Mouse (Mus musculus) heart, embryonic 10.5 days (tissue): ENCODE measurements around the gene Mtif3. TPM values are rescaled to one million over a fixed set of nuclear protein-coding genes. Genes with fewer than 3 reads are reported as not detected.

ENCODE experiments used
- DNase-seq: peaks from one replicate; pipeline ENCODE4 v3.0.0-alpha.2; 2017; ENCODE audit warnings: low spot score
- H3K27ac ChIP-seq: fragments of 300-500 bp; sonication (generic); 2 replicates; pipeline ENCODE4 v1.5.1; 2016; ENCODE audit warnings: mild to moderate bottlenecking
- H3K27me3 ChIP-seq: fragments of 300-500 bp; sonication (generic); 2 replicates; pipeline ENCODE4 v1.6.1; 2016; ENCODE audit warnings: mild to moderate bottlenecking; ENCODE audit not compliant: poor library complexity, insufficient read depth, severe bottlenecking
- H3K36me3 ChIP-seq: fragments of 300-500 bp; sonication (generic); 2 replicates; pipeline ENCODE4 v1.6.1; 2016; ENCODE audit warnings: mild to moderate bottlenecking, moderate library complexity
- H3K4me1 ChIP-seq: fragments of 300-500 bp; sonication (generic); 2 replicates; pipeline ENCODE4 v1.6.1; 2016; ENCODE audit warnings: mild to moderate bottlenecking
- H3K4me3 ChIP-seq: fragments of 300-500 bp; sonication (generic); 2 replicates; pipeline ENCODE4 v1.5.1; 2016; ENCODE audit warnings: mild to moderate bottlenecking, moderate library complexity
- H3K9me3 ChIP-seq: fragments of 300-500 bp; sonication (generic); 2 replicates; pipeline ENCODE4 v1.6.1; 2016; ENCODE audit warnings: mild to moderate bottlenecking, moderate library complexity
- WGBS: fragments of 180-500 bp; shearing (Covaris S2); methylation state at CpG from one replicate; pipeline ENCODE4 v1.1.7; 2016; 5-methylcytosine and 5-hydroxymethylcytosine counted together
- polyA plus RNA-seq: library from polyadenylated mRNA; unstranded; fragments of >200 nt; fragmentation: Nextera tagmentation; extraction: Ambion mirVana; gene quantifications from 2 replicates; pipeline ENCODE4 v1.2.1, GENCODE M21; 2016

Gene Mtif3
- polyA plus RNA-seq = 20.6 and 22.2 TPM in 2 replicates

- WGBS = 2% methylated on average over 46 of the region's 46 CpGs
- peak; percentile 94 for DNase-seq
- H3K27ac ChIP-seq = peak within 1 kb of the TSS; percentile 92
- no peaks in the 10 kb centered on the region for H3K9me3 ChIP-seq
- no peaks in the 10 kb centered on the region for H3K27me3 ChIP-seq
- H3K4me3 ChIP-seq = peak within 1 kb of the TSS; percentile 92
- peaks cover 6% of the 10 kb centered on the region for H3K4me1 ChIP-seq
- peaks cover 19% of the 10 kb centered on the region for H3K36me3 ChIP-seq
Measured at GRCm38 (mm10) chr5:146963118-146963936, at the start of gene Mtif3. Gene Mtif3, minus strand, starts transcription at chr5:146963800.

GRCm38 (mm10) chr5:147011333-147011732 is 47.7 kb upstream of the Mtif3 start:
- H3K4me1 ChIP-seq = no peaks in the 10 kb centered on the region
- H3K36me3 ChIP-seq = no peaks in the 10 kb centered on the region; the same call in 1 of the 2 replicates
- no peak overlapping the region for H3K4me3 ChIP-seq
- no peaks in the 10 kb centered on the region for H3K9me3 ChIP-seq
- DNase-seq = no peak
- 83% methylated on average over 10 of the region's 10 CpGs for WGBS
- H3K27ac ChIP-seq = no peak overlapping the region
- H3K27me3 ChIP-seq = 0 out of 2 replicates have a peak, but pooled peaks cover 3% of the 10 kb centered on the region

GRCm38 (mm10) chr5:147003303-147003702 is 39.7 kb upstream of the Mtif3 start:
- 41% methylated on average over 1 of the region's 1 CpGs for WGBS

GRCm38 (mm10) chr5:147001312-147001711 is 37.7 kb upstream of the Mtif3 start:
- Histone ChIP-seq H3K27ac (no peak overlapping the region), H3K4me1 (no peaks in the 10 kb centered on the region), H3K27me3 (no peaks in the 10 kb centered on the region), H3K4me3 (no peak overlapping the region), H3K9me3 (peaks cover 7% of the 10 kb centered on the region; the same call in 1 of the 2 replicates), H3K36me3 (no peaks in the 10 kb centered on the region)
- WGBS = 83% methylated on average over 4 of the region's 4 CpGs
- DNase-seq = no peak

More at GRCm38 (mm10) chr5:147003303-147003702, 39.7 kb upstream of the Mtif3 start:
- no peak for DNase-seq
- Histone ChIP-seq H3K9me3 (peaks cover 7% of the 10 kb centered on the region; the same call in 1 of the 2 replicates), H3K36me3 (no peaks in the 10 kb centered on the region), H3K4me1 (no peaks in the 10 kb centered on the region), H3K4me3 (no peak overlapping the region), H3K27ac (no peak overlapping the region), H3K27me3 (no peaks in the 10 kb centered on the region)

GRCm38 (mm10) chr5:146998802-146999201 is 35.2 kb upstream of the Mtif3 start:
- Histone ChIP-seq H3K36me3 (no peaks in the 10 kb centered on the region), H3K27ac (no peak overlapping the region), H3K27me3 (no peaks in the 10 kb centered on the region), H3K4me3 (no peak overlapping the region), H3K9me3 (0 out of 2 replicates have a peak, but pooled peaks cover 4% of the 10 kb centered on the region), H3K4me1 (no peaks in the 10 kb centered on the region)
- DNase-seq = no peak
- WGBS = 88% methylated on average over 12 of the region's 12 CpGs

GRCm38 (mm10) chr5:146996812-146997211 is 33.2 kb upstream of the Mtif3 start:
- 86% methylated on average over 7 of the region's 7 CpGs for WGBS

GRCm38 (mm10) chr5:146994973-146995372 is 31.4 kb upstream of the Mtif3 start:
- Histone ChIP-seq H3K4me3 (no peak overlapping the region), H3K9me3 (no peaks in the 10 kb centered on the region), H3K27me3 (no peaks in the 10 kb centered on the region), H3K4me1 (no peaks in the 10 kb centered on the region), H3K36me3 (no peaks in the 10 kb centered on the region), H3K27ac (no peak overlapping the region)
- 51% methylated on average over 6 of the region's 6 CpGs for WGBS
- DNase-seq = no peak

More at GRCm38 (mm10) chr5:146996812-146997211, 33.2 kb upstream of the Mtif3 start:
- H3K27ac ChIP-seq = no peak overlapping the region
- DNase-seq = no peak
- H3K27me3 ChIP-seq = no peaks in the 10 kb centered on the region
- H3K36me3 ChIP-seq = no peaks in the 10 kb centered on the region
- no peak overlapping the region for H3K4me3 ChIP-seq
- H3K9me3 ChIP-seq = no peaks in the 10 kb centered on the region
- no peaks in the 10 kb centered on the region for H3K4me1 ChIP-seq

- H3K9me3 ChIP-seq = no peaks in the 10 kb centered on the region
- 0 out of 2 replicates have a peak, but pooled peaks cover 5% of the 10 kb centered on the region for H3K4me1 ChIP-seq
- 70% methylated on average over 8 of the region's 8 CpGs for WGBS
- H3K36me3 ChIP-seq = no peaks in the 10 kb centered on the region
- DNase-seq = no peak
- no peak overlapping the region for H3K4me3 ChIP-seq
- H3K27me3 ChIP-seq = no peaks in the 10 kb centered on the region
- H3K27ac ChIP-seq = no peak overlapping the region
Measured at GRCm38 (mm10) chr5:146993509-146993908, 29.9 kb upstream of the Mtif3 start.

- peaks cover 13% of the 10 kb centered on the region for H3K4me1 ChIP-seq
- peaks cover 20% of the 10 kb centered on the region for H3K27me3 ChIP-seq
- no peaks in the 10 kb centered on the region for H3K36me3 ChIP-seq
- no peak for DNase-seq
- H3K9me3 ChIP-seq = no peaks in the 10 kb centered on the region
- no peak overlapping the region for H3K27ac ChIP-seq
- H3K4me3 ChIP-seq = no peak overlapping the region
- 40% methylated on average over 5 of the region's 5 CpGs for WGBS
Measured at GRCm38 (mm10) chr5:146989051-146989450, 25.5 kb upstream of the Mtif3 start.

- Histone ChIP-seq H3K27ac (no peak overlapping the region), H3K27me3 (peaks cover 32% of the 10 kb centered on the region), H3K4me3 (no peak overlapping the region), H3K4me1 (peaks cover 13% of the 10 kb centered on the region), H3K9me3 (no peaks in the 10 kb centered on the region), H3K36me3 (no peaks in the 10 kb centered on the region)
- WGBS = 88% methylated on average over 10 of the region's 10 CpGs
- no peak for DNase-seq
Measured at GRCm38 (mm10) chr5:146987588-146987987, 24.0 kb upstream of the Mtif3 start.

- H3K4me1 ChIP-seq = peaks cover 13% of the 10 kb centered on the region
- 54% methylated on average over 21 of the region's 21 CpGs for WGBS
- no peaks in the 10 kb centered on the region for H3K36me3 ChIP-seq
- H3K27ac ChIP-seq = no peak overlapping the region
- no peaks in the 10 kb centered on the region for H3K9me3 ChIP-seq
- H3K27me3 ChIP-seq = peaks cover 48% of the 10 kb centered on the region
- DNase-seq = no peak
- H3K4me3 ChIP-seq = peak overlapping the region; percentile 0; the same call in 1 of the 2 replicates
Measured at GRCm38 (mm10) chr5:146985725-146986433, 22.3 kb upstream of the Mtif3 start.

- peaks cover 5% of the 10 kb centered on the region for H3K4me1 ChIP-seq
- H3K27me3 ChIP-seq = peaks cover 48% of the 10 kb centered on the region
- no peak overlapping the region for H3K27ac ChIP-seq
- H3K36me3 ChIP-seq = no peaks in the 10 kb centered on the region
- no peaks in the 10 kb centered on the region for H3K9me3 ChIP-seq
- 10% methylated on average over 8 of the region's 8 CpGs for WGBS
- H3K4me3 ChIP-seq = no peak overlapping the region
- DNase-seq = peak; percentile 85
Measured at GRCm38 (mm10) chr5:146983216-146983615, 19.6 kb upstream of the Mtif3 start.

- peaks cover 48% of the 10 kb centered on the region for H3K27me3 ChIP-seq
- no peak overlapping the region for H3K4me3 ChIP-seq
- DNase-seq = no peak
- H3K9me3 ChIP-seq = no peaks in the 10 kb centered on the region
- WGBS = 85% methylated on average over 6 of the region's 6 CpGs
- no peaks in the 10 kb centered on the region for H3K36me3 ChIP-seq
- H3K27ac ChIP-seq = no peak overlapping the region
- peaks cover under 1% of the 10 kb centered on the region; the same call in 1 of the 2 replicates for H3K4me1 ChIP-seq
Measured at GRCm38 (mm10) chr5:146981376-146981775, 17.8 kb upstream of the Mtif3 start.
